Mouse (Mus musculus): Measurements from ENCODE around the gene 4930438A08Rik.

The 4930438A08Rik gene

DNA sequence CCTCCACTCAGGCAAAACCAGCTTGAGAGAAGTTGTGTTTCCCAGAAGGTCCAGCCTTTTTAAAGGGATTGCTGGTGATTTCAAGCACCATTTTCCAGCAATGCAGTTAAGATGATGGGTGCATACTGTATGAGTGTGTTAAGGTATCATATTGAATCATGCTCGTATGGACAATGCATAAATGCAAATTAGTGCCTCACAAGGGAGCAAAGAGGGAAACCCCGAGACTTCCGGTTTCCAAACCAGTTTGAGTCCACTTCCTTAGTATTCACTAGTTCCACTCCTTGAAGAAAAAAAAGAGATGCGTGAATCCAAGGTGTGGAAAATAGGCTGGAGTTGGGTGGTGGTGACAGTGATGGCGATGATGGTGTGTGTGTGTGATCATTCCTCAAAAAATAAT is 7.9 kb downstream of the 4930438A08Rik start:
- no peak for DNase-seq

DNA sequence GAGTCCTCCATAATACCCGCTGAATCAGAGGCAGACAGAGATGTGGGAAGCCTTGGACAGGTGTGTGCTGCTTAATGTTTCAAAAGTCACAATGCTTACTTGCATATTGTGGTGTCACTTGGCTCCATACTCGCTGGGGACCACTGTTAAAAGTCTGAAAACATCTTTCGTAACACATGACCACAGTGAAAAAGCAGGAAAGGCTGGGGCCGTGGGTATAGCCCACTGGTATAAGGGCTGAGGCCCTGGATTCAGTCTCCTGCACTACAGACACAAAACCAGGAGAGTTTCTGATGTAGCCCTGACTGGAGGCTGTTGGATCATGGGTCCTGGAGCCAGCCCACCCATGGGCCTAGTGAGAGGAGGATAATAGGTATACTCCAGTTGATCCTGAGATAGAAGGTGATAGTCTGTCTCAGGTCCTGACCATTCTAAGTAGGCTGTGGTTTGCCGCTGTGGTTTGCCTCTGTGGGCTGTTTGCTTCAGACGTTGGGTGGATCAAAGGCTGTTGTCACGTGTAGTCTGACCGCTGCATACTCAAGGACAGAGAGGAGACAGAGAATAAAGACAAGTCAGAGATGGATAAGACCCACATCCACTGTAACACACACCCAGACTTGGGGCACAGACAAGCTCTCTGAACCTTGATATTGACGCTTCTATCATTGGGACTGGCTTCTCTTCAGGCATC is 15.5 kb downstream of the 4930438A08Rik start:
- DNase-seq, result no peak

DNA sequence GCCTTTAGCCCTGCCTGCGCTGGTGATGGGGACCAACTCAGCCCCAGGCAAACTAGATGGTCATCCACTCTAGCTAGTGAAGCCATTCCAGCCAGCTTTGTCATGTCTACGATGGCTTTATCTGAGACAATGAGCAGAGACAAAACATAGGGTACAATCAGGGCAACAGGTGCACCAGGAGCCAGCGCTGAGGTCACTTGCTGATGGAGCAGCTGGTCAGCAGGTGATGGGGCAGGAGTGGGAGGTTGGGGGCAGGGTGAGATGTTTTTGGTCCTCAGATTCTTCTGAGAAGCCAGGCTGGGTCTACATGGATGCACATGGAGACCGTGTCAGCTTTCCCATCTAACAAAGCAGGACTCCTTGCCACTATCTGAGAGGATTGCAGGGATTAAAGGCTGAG is 16.2 kb downstream of the 4930438A08Rik start:
- DNase-seq, result no peak

DNA sequence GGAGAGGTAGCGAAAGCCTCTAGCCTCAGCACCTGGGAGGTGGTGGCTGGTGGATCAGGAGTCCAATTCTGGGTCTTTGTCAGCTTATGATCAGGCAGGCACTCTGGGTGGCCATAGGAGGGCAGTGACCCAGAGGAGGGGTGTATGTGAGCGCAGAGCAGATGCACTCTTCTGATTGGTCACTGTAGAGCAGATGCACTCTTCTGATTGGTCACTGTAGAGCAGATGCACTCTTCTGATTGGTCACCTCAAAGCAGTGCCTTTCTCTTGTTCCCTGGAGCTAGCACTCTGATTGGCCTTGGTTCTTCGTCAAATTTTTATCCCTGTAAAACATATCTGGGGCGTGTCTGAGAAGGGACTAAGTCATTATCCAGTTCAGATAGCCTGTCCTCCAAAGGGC is 18.2 kb downstream of the 4930438A08Rik start:
- DNase-seq, result no peak

DNA sequence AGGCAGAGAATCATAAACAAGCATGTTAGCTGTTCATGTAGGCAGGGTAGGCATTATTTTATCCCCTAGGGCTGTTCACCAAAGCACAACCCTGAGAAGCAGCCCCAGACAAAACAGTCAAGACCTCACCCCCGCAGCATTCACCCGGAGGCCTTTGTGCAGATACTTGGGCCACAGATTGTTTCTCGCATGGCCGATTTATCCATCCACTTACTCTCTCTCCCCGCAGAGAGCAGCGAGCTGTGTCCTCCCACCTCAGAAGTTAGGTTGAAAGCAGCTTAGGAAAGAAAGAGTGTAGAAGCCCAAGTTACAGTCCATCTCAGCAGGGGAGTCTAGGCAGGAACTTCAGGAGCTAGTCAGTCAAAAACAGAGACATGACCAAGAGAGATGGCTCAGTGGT is 22.8 kb downstream of the 4930438A08Rik start:
- no peak for DNase-seq

DNA sequence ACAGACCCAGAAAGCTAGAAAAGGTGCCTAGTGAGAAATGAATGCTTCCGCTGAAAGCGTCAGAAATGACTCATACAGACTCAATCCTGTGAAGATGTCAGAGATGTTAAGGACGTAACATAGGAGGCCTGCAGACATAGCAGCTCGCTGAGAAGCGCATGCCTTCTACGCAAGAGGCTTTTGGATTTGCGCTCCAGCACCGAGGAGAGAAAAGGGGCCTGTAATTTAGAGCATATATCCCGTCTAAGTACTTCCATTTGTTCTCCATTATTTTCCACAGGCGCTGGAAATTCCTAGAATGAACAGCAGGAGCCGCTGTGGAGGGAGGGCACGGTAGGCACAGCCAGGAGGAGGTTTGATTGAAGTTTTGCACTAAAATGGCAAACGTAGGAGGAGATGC is 26.5 kb downstream of the 4930438A08Rik start:
- peak; percentile 83 for DNase-seq

DNA sequence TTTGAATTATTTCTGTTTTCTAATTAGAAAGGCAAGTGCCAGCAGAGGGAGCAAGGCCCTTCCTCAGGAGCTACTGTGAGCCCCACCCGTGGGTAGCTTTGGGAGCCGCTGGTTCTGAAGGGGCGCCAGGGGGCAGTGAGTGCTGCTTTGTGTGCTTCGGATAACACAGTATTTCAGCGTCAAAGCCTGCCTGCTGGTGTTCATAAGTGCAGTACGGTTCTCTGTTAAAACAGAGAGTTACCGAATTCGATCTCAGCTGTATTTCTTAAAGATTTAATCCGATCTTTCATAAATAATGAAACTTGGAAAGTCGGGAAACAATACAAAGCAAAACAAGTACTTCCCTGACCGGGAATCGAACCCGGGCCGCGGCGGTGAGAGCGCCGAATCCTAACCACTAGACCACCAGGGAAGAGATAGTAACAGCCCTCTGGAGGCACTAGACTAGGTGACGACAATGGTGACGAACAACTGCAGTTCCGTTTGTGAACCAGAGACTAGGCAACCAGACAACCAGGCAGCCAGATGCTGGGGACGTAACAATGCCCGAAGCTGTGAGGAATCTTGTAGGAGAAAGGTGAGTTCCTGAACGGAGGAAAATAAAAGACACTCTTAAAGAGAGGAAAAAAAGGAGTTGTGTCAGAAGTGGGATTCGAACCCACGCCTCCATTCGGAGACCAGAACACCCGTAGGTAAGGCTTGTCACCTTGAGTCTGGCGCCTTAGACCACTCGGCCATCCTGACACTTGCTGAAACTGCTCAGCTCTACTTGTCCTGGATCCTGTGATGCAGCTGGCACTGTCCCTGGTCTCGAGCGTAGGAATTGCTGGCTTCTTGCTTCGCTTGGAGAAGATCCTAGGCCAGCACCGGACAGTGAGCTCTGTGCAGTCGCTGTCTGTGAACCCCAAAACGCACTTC is 27.5 kb downstream of the 4930438A08Rik start:
- DNase-seq, result peak; percentile 99

DNA sequence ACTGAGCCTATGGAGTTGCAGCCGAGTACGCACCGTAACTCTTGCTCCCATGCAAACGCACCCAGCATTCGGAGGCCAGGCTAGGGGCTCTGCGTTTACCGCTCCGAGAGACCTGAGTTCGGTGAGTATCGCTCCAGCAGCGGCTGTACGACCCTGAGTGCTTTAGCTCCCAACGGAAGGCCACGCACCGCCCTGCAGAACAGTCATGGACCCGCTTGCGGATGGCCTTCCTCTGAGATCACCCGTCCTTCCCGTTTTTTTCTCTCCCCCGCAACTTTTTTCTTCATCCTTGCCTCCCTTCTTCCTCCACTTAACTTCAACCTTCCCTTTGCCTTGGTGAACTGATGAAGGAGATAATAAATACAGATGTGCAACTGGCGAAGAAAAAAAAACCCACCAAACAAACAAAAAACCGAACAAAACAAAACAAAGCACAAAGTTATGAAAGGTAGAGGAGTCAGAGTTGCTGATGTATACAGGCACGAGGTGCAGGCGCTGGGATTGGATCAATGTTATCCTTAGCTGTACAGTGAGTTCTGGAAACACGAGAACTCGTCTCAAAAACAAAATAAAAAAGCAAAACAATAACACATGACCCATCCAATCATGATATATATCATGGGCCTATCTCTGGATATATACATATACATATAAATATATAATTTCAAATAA is 28.3 kb downstream of the 4930438A08Rik start:
- DNase-seq, result no peak

DNA sequence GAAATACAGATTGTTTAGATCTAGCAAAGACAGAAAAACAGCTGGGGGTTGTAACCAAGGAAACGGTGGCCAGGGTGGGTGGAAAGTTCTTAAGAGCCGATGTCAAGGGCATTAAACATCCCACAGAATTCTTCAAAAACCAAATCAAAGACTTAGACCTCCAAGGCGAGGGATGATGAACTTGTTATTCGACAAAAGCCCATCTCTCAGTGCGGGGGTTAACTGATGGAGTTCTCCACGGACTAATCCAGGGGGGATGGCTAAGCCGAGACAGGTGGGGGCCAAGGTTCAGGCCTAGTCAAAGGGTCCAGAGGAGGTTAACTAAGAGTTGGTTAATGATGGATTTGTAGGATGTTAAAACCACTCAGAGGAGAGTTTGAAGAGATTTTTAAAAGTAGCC is 29.0 kb downstream of the 4930438A08Rik start:
- DNase-seq, result no peak

DNA sequence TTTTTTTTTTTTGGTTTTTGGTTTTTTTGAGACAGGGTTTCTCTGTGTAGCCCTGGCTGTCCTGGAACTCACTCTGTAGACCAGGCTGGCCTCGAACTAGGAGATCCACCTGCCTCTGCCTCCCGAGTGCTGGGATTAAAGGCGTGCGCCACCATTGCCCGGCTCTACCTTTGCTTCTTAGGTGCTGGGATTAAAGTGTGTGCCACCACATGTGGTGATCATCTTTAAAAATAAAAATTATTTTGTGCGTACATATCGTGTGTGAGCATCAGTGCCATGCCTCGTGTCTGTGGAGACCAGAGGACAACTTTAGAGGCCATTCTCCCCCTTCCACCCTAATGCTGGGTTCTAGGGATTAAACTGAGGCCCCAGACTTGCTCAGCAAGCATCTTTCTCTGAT is 30.7 kb downstream of the 4930438A08Rik start:
- DNase-seq, result peak; percentile 1

DNA sequence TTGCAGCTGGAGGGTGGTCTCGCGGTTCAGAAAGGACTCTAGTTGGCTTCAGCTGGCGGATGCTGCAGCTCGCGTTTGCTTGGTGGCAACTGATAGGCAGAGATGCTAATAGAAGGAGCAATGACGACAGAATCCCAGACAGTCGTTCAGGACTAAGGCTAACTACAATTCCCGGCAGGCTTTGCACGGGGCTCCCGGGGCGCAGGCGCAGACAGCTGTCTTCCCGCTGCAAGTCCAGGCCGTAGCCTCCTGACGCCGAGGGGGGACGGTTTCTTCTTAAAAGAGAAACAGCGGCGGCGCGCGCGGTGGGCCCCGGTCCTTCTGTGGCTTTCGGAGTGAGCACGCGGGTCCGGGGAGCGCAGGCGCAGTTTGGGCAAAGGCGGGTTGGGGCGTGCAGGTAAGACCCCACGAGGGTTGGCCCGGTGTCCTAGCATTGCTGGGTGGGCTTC is 32.3 kb downstream of the 4930438A08Rik start, which contains the start of gene Zfp692:
Gene Zfp692 (plus strand): TSS at position 210 of the 449 bp plus-strand sequence.
- DNase-seq, result peak; percentile 96

DNA sequence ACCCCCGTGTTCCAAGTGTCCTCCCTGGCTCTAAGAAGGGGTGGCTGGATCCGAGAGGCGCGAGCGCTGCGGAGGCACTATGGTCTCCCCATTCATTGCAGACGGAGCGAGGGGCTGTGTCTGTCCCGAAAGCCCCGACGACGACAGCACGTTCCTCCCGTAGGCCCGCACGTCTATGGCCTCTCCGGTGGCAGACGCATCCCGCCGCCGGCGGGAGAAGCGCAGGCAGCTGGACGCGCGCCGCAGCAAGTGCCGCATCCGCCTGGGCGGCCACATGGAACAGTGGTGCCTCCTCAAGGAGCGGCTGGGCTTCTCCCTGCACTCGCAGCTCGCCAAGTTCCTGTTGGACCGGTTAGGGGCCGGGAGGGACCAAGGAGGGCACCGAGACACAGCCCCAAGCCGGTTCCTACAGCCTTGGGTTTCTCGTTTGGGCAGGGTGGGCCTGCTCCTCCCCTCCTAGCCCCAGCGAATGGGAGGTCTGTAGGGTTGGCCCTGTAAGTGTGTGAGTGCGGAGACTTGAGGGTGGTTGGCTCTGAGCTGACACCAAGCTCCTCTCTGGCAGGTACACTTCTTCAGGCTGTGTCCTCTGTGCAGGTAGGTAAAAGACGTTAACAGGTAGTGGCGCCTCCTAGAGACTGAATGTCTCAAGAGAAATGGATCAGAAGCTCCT is 32.9 kb downstream of the 4930438A08Rik start:
- DNase-seq, result peak; percentile 66

DNA sequence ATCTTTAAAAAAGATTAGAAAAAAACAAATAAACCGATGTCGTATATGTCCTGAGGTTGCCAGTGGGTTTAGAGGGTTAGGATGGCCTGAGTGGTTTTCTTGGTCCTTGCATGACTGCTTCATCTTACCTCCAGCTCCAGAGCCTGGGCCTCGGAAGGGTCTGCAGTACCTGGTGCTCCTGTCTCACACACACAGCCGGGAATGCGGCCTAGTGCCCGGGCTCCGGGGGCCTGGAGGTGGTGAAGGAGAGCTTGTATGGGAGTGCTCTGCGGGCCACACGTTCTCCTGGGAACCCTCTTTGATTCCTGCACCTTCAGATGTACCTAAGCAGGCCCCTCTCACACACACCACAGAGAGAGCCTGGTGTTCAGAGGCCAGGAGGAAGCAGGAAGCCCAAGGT is 34.1 kb downstream of the 4930438A08Rik start:
- peak; percentile 7 for DNase-seq

DNA sequence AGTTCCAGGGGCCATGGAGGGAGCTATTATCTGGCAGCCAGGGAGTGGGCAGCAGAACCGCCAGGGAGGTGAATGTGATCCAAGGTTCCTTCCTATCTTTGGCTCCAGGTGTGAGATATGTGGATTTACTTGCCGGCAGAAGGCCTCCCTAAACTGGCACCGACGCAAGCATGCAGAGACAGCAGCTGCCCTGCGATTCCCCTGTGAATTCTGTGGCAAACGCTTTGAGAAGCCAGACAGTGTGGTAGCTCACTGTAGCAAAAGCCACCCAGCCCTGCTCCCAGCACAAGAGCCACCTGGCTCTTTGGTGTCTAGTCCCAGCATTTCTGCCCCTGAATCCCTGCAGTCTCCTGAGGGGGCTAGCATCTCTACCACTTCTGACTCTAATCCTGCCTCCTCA is 39.5 kb downstream of the 4930438A08Rik start:
- DNase-seq, result no peak

DNA sequence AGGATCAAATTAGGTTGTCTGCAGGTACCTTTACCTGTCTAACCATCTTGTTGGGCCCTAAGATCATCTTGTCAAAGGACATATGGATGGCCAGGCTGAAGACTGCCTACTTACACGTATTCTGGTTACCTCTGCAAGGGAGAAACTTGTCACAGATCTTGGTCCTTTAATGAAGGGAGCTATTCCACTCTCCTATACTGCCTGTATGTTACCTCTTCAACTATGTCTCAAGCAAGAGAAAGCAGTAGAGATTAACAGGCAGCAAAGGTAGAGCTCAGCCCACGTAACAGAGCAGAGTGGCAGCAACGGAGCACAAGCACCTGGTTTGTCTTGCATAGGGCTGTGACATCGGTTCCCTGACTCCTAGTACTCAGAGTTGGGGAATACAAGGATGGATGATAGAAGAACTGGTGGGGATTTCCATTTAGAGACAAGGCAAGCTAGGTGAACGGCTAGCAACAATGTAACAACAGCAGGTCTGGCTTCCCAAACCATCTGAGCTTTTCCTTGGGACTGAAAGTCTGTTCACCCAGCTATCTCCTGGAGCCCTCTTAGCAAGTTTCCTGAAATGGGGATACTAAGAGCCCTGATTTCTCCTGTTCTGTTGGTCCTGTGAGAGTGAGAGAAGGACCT is 41.1 kb downstream of the 4930438A08Rik start:
- no peak for DNase-seq

DNA sequence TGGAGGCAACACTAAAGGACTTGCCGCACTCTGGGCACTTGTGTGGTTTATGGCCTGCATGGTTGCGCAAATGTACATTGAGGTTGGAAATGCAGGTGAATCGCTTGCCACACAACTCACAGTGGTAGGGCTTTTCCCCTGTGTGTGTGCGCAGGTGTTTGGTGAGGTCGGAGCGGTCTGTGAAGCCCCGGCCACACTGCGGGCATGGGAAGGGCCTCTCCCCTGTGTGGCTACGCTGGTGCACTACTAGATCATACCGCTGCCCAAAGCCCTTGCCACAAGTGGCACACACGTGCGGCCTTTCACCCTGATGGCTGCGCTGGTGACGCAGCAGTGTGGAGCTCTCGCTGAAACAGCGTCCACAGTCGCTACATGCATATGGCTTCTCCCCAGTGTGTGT is 41.7 kb downstream of the 4930438A08Rik start:
- no peak for DNase-seq

DNA sequence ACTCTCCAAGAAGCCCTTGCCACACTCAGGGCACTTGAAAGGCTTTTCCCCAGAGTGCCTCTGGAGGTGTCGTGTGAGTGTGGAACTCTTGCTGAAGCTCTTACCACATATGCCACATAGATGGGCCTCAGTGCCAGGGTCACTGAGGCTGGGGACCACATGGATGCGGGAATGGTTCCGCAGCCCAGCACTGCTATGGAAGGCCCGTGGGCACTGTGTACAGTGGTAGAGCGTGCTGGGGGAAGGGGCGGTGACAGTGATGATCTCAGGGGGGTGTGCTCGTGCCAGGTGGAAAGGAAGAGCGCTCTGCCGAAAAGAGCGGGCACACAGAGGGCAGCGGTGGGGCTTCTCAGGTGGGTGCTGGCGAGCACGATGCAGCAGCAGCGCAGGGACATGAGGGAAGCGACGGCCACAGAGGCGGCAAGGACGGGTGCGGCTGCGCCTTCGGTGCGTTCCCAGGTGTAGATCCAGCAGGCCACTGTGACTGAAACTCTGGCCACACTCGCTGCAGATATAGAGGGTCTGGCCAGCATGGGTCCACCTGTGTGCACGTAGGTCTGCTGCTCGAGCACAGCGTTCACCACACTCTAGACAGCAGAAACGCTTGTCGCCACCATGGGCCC is 42.3 kb downstream of the 4930438A08Rik start:
- DNase-seq, result no peak

DNA sequence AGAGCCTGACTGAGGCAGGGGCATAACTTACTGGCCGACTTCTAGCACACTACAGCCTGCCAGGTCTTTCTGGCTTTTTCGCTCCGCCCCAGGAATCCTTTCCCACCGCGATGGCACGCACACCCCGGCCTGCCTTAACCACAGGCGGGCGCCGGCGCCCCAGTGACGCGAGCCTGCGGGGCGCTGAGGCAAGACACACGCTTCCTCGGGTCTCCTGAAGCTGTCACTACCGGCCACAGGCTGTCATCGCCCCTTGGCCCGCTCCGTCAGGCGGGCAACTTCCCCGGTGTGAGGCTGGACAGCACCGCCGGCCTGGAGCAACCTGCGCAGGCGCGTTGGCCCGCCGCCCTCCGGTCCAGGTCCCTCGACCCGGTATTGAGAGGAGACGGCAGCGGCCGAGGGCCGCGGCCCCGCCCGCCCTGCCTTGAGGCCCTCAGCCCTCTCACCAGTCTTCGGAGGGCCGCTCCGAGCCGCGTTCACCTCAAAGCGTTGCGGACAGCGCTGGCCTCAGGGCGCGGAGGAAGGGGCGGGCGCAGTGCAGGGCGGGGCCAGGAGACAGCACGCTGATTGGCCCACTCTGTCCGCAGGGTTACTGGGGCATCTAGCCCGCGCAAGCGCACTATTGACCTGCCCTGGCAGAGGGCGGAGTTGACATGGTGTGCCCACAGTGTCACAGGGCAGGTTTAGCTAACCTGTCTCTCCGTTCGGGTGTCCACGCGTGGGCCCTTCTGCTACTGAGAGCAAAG is 48.4 kb downstream of the 4930438A08Rik start:
- DNase-seq, result peak; percentile 98

DNA sequence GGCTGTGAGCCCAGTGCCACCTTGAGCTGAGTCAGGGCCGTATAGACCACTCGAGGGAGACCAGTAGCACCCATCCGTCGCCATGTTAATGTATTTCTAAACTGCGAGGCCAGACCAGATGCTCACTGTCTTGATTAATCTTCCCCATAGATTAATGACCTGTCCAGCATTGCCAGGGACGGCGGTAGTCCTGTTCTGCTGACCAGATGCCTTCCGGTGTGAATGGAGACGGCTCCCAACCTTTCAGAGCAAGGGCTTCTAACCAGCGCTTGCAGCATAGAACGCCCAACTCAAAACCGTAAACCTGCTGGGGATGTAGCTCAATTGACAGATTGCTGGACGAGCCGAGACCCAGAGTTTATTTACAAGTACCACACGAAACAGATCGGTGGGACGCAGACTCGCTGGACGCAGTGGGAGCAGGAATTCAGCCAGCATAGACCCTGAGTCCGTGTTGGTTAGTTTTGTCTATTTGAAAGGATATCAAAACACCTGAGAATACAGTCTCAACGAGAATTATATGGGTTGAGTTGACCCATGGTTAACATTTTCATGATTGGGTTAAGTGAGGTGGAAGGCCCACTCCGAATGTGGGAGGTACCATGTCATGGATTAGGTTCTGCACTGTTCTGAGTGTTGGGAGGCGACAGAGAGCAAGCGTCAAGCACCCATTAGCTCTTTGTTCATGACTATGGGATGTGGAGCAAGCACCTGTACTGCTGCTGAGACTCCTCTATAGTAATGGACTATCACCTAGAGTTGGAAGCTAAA is 49.2 kb downstream of the 4930438A08Rik start:
- DNase-seq, result no peak

DNA sequence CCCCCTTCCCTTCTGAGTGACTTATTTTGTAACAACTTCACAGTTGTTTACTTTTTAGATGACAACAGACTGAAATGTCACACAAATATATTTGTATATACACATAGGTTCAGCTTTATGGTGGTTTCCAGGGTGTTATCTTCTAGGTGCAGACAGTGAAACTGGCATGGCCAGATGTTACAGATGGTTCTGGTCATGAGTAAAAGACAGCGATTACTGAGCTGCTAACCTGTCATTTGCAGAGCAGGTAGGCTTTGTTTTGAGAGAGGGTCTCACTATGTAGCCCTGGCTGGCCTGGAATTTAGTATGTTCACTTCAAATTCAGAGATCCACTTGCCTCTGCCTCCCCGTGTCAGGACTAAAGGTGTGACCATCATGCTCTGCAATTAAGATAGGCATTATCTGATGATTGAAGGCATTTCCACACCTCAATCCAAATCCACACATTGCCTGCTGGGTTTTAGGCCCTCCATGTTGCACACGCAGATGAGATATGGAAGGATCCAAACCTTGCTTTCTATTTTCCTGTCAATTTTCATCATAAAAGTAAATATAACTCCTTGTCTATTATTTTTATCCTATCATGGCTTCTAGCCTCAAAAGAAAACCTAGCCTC is 50.1 kb downstream of the 4930438A08Rik start:
- no peak for DNase-seq

Data from kidney, adult 9 months (tissue).